Mouse (Mus musculus): Measurements from ENCODE around the gene Gcgr.

- TF ChIP-seq ELF1 (IDR thresholded peaks at IDR 0.05; ENCODE audit: low read depth, low read length) = no peak
- TF ChIP-seq MAX (IDR thresholded peaks at IDR 0.05; ENCODE audit: low read length) = no peak; the same call in 1 of the 2 replicates
- TF ChIP-seq MAZ (IDR thresholded peaks at IDR 0.05; ENCODE audit: low read depth, low read length) = no peak; the same call in 1 of the 2 replicates
- no peak for TF ChIP-seq CTCF (IDR thresholded peaks at IDR 0.05 in 2 of 3, conservative IDR thresholded peaks at IDR 0.05 in 1 of 3; ENCODE audit: control insufficient read depth in 1 of 3, insufficient read depth in 1 of 3, low read depth in 2 of 3, low read length in 3 of 3, poor library complexity in 1 of 3, severe bottlenecking in 1 of 3)
- TF ChIP-seq MYC (IDR thresholded peaks at IDR 0.05; ENCODE audit: low read depth, low read length) = no peak; the same call in 1 of the 2 replicates
- TF ChIP-seq EP300 (IDR thresholded peaks at IDR 0.05; ENCODE audit: low read depth in 1 of 2, low read length in 2 of 2) = no peak; a peak in 1 of 4 replicates
These were observed 43.2 kb downstream of the Gcgr start for GRCm38 (mm10) chr11:120573585-120574277.

Measured in MEL (cell line).